Mouse (Mus musculus) midbrain, embryonic 13.5 days (tissue): Measurements from ENCODE around the gene Gm45799. TPM values are rescaled to one million over a fixed set of nuclear protein-coding genes. Genes with fewer than 3 reads are reported as not detected.
A peak's percentile ranks its signal among the peaks of the same experiment; 100 is the strongest.

Source experiments
- ATAC-seq: fragments of 200-750 bp; cut with Nextera tagmentation; 2 replicates; pipeline ENCODE4 v1.8.0; 2017; ENCODE audit warnings: mild to moderate bottlenecking, moderate TSS enrichment, moderate library complexity
- H3K27ac ChIP-seq: fragments of 300-500 bp; sonication (generic); 2 replicates; pipeline ENCODE4 v1.5.1; 2015; ENCODE audit warnings: inconsistent platforms, mild to moderate bottlenecking, moderate library complexity
- H3K27me3 ChIP-seq: fragments of 300-500 bp; sonication (generic); 2 replicates; pipeline ENCODE4 v1.6.1; 2015; ENCODE audit warnings: mild to moderate bottlenecking, inconsistent platforms
- H3K36me3 ChIP-seq: fragments of 300-500 bp; sonication (generic); 2 replicates; pipeline ENCODE4 v1.6.1; 2015; ENCODE audit warnings: mild to moderate bottlenecking, inconsistent platforms
- H3K4me1 ChIP-seq: fragments of 300-500 bp; sonication (generic); replicated peaks from 2 replicates; pipeline ENCODE4 v1.6.1; 2015; ENCODE audit warnings: inconsistent platforms
- H3K4me2 ChIP-seq: fragments of 300-500 bp; sonication (generic); replicated peaks from 2 replicates; pipeline ENCODE4 v1.6.1; 2015; ENCODE audit warnings: moderate library complexity, mild to moderate bottlenecking, inconsistent platforms
- H3K4me3 ChIP-seq: fragments of 300-500 bp; sonication (generic); replicated peaks from 2 replicates; pipeline ENCODE4 v1.5.1; 2015; ENCODE audit warnings: mild to moderate bottlenecking, inconsistent platforms
- H3K9ac ChIP-seq: fragments of 300-500 bp; sonication (generic); replicated peaks from 2 replicates; pipeline ENCODE4 v1.6.1; 2015; ENCODE audit warnings: mild to moderate bottlenecking, inconsistent platforms
- H3K9me3 ChIP-seq: fragments of 300-500 bp; sonication (generic); 2 replicates; pipeline ENCODE4 v1.6.1; 2016; ENCODE audit warnings: mild to moderate bottlenecking, inconsistent platforms
- WGBS: fragments of 180-500 bp; shearing (Covaris S2); methylation state at CpG from one replicate; pipeline ENCODE4 v1.1.7; 2015; 5-methylcytosine and 5-hydroxymethylcytosine counted together
- polyA plus RNA-seq: library from polyadenylated mRNA; unstranded; fragments of >200 nt; fragmentation: Nextera tagmentation; extraction: Ambion mirVana; gene quantifications from 2 replicates; pipeline ENCODE4 v1.2.1, GENCODE M21; 2015

Gene Gm45799
- polyA plus RNA-seq, 1 experiment from 2014 or later = 14.7 TPM

DNA sequence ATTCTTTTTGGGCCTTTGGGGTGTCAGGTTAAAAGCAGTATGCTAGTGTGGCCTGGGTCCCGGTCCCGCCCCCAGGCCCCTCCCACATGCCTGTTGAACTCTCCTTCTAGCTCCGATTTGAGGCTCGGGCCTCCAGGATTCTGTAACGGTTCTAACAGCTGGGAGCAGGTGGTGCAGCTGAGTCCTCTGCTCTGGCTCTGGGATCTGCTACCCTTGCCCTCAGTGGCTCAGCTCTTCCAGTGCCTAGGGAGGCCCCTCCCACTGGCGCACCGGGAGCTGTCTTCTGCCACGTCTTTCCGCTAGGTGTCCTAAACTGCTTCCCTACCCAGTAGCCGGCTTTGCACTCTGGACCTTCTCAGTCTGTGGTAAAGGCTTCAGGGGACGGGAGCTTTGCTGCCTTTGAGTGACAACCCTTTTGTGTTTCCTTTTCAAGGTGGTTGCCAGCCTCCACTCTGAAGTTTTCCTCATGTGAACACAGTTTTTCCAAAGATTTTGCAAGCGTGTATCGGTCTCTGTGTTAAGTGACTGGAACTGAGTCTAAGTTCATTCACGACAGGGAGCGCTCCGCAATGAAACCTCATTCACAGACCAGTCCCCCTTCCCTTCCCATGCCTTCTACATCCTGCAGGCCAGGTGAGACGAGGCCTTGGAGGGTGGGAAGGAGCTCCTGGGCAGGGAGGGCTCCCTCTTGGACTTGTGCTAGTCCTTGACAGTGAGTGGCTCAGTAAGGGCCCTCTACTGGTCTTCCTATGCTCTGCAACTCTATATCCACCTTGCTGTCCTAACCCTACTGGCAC, 10.5 kb downstream of the Gm45799 start, which contains the start of gene Dnhd1:
TSS of gene Dnhd1 (plus strand) at position 189 of the 797 bp plus-strand sequence.
- peak within 1 kb of the TSS; percentile 60 for H3K4me2 ChIP-seq
- H3K9ac ChIP-seq = peak within 1 kb of the TSS; percentile 59
- 3% methylated on average over 17 of the region's 17 CpGs for WGBS
- peak; percentile 94 for ATAC-seq
- H3K36me3 ChIP-seq = peaks cover 3% of the 10 kb centered on the region; the same call in 1 of the 2 replicates
- H3K9me3 ChIP-seq = no peaks in the 10 kb centered on the region
- peaks cover 11% of the 10 kb centered on the region for H3K4me1 ChIP-seq
- no peak within 1 kb of the TSS for H3K27ac ChIP-seq
- no peaks in the 10 kb centered on the region for H3K27me3 ChIP-seq
- peak within 1 kb of the TSS; percentile 32 for H3K4me3 ChIP-seq

DNA sequence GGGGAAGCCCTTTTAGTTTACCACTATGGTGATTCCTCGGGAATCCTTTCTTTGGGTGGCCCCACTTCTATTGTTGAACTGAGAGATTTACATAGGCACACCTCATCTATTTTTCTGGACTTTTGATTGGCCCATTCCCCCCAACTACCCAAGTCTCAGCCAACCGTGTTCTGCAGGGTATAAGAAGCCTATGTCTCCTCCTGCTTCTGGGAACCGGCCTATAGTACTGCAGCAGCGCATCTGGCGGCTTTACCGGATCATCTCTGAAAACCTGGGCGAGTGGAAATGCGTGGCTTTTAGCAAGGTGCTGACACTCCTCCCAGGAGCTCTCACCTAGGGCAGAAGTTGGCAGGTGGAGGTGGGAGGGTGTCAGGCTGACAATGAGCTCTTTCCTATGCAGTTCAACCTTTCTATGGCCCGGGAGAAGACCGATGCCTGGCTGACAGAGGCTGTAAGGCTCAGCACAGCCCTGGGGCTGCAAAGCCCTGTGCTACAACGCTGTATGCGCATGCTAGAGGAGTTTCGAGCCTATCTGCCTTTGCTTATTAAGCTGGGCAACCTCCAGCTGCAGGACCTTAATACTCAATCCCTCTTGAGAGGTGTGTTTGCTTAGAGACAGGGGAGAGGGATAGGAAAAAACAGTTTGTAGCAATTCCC, 45.3 kb downstream of the Gm45799 start:
- H3K4me3 ChIP-seq = 0 out of 2 replicates have a peak overlapping the region, but pooled peaks have one; percentile 7
- 13% methylated on average over 13 of the region's 13 CpGs for WGBS
- no peaks in the 10 kb centered on the region for H3K9me3 ChIP-seq
- H3K27me3 ChIP-seq = no peaks in the 10 kb centered on the region
- H3K9ac ChIP-seq = 0 out of 2 replicates have a peak overlapping the region, but pooled peaks have one; percentile 16
- 0 out of 2 replicates have a peak, but pooled peaks cover 4% of the 10 kb centered on the region for H3K4me1 ChIP-seq
- no peaks in the 10 kb centered on the region for H3K36me3 ChIP-seq
- peak; percentile 79 for ATAC-seq
- peak overlapping the region; percentile 33 for H3K4me2 ChIP-seq
- no peak overlapping the region for H3K27ac ChIP-seq

DNA sequence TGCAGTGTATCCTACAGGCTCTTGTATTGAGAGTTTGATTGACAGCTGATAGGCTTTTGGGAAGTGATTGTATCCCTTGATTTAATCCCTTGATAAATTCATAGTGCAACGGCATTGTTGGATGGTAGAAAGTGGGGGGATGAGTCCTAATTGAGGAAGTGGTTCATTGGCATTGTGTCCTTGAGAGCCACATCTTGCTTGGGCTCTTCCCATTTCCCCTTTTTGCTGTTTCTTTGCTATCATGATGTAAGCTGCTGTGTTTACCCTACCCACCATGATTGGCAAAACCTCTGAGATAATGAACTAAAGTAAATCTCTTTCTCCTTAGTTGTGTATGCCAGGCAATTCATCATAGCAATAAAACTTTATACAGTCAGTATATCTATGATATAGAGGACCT, 50.5 kb downstream of the Gm45799 start:
- Histone ChIP-seq H3K36me3 (no peaks in the 10 kb centered on the region), H3K27ac (no peak overlapping the region), H3K27me3 (no peaks in the 10 kb centered on the region), H3K4me1 (0 out of 2 replicates have a peak, but pooled peaks cover under 1% of the 10 kb centered on the region), H3K9ac (no peak overlapping the region), H3K4me3 (no peak overlapping the region), H3K9me3 (no peaks in the 10 kb centered on the region), H3K4me2 (no peak overlapping the region)
- 76% methylated on average over 1 of the region's 1 CpGs for WGBS
- no peak for ATAC-seq

DNA sequence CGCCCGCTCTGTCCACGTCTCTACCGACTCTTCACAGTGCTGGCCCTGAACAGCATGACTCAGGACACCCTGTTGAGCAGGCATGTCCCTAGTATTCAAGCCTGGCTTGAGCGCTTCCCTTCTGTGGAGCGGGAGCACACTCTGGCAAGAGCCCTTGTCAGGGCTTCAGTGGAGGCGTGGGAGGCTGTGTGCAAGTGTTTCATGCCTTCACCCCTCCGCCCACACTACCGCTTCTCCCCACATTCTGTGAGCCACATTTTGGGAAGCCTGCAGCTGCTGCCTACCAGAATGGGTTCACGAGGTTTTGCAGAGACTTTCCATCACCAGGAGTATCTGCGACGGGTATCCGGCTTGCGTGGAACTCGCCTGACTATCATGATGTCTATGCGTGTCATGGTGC, 62.8 kb downstream of the Gm45799 start:
- Histone ChIP-seq H3K27ac (no peak overlapping the region), H3K36me3 (no peaks in the 10 kb centered on the region), H3K9me3 (no peaks in the 10 kb centered on the region), H3K4me3 (no peak overlapping the region), H3K9ac (no peak overlapping the region), H3K4me2 (no peak overlapping the region), H3K27me3 (no peaks in the 10 kb centered on the region), H3K4me1 (no peaks in the 10 kb centered on the region)
- WGBS = 84% methylated on average over 16 of the region's 16 CpGs
- no peak for ATAC-seq

DNA sequence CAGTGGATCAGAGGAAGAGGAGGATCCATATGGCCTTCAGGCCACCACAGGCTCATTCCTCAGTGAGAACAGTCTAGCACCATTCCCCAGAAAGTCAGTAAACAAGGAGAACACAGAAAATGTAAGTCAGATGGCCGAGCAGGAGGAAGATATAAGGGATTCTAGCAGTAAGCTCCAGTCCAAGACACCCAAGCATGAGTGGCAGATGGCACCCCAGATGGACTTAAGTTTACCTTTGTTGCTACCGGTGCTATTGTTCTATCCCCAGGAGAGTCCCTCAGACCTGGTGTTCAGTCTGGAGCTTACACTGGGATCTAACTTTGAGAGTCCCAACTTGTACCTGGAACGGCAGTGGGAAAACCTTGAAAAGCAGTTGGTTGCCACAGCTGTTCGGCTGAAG, 63.5 kb downstream of the Gm45799 start:
- no peak for ATAC-seq
- no peaks in the 10 kb centered on the region for H3K4me1 ChIP-seq
- no peak overlapping the region for H3K4me2 ChIP-seq
- H3K27me3 ChIP-seq = no peaks in the 10 kb centered on the region
- no peaks in the 10 kb centered on the region for H3K9me3 ChIP-seq
- no peak overlapping the region for H3K9ac ChIP-seq
- 90% methylated on average over 4 of the region's 4 CpGs for WGBS
- no peaks in the 10 kb centered on the region for H3K36me3 ChIP-seq
- H3K4me3 ChIP-seq = no peak overlapping the region
- no peak overlapping the region for H3K27ac ChIP-seq

DNA sequence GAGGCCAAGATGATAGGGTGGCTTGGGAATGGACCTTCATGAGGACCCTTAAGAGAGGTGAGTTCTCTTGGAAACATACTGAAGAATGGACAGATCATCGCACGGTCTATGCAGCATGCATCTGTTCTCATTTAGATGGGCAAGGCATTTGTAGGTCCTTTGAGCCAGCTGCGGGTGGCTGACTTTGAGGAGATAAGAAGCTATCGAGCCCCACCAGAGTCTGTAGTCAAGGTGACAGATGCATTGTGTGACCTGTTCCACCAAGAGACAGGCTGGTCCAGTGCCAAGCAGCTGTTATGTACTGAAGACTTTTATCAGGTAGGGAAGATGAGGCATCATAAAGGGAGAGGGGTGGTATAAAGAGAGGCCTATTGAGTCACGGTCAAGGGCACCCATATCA, 68.4 kb downstream of the Gm45799 start:
- Histone ChIP-seq H3K4me3 (no peak overlapping the region), H3K27ac (no peak overlapping the region), H3K4me1 (no peaks in the 10 kb centered on the region), H3K4me2 (no peak overlapping the region), H3K27me3 (no peaks in the 10 kb centered on the region), H3K9ac (no peak overlapping the region), H3K36me3 (no peaks in the 10 kb centered on the region), H3K9me3 (no peaks in the 10 kb centered on the region)
- WGBS = 96% methylated on average over 5 of the region's 5 CpGs
- ATAC-seq = no peak

DNA sequence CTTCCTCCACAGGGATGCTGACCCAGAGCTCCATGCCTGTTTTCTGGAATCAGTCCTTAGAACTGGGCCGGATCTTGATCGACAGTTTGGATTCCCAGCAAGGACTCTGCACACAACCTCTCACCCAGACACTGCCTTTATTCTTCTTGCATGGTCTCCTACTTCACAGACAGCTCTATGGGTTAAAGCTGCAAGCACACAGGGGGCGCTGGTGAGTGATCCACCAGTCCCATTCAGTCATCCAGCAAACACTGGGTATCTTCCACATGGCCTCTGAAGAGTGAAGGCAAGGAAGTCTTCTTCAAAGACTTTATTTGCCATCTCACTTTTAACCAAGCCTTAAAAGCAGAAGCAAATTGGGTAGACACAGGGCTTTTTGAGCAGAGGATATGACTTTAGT, 75.0 kb downstream of the Gm45799 start:
- no peaks in the 10 kb centered on the region for H3K27me3 ChIP-seq
- no peaks in the 10 kb centered on the region for H3K36me3 ChIP-seq
- H3K4me2 ChIP-seq = no peak overlapping the region
- no peak overlapping the region for H3K27ac ChIP-seq
- H3K9me3 ChIP-seq = no peaks in the 10 kb centered on the region
- ATAC-seq = no peak
- H3K4me1 ChIP-seq = no peaks in the 10 kb centered on the region
- no peak overlapping the region for H3K4me3 ChIP-seq
- 59% methylated on average over 3 of the region's 3 CpGs for WGBS
- H3K9ac ChIP-seq = no peak overlapping the region

DNA sequence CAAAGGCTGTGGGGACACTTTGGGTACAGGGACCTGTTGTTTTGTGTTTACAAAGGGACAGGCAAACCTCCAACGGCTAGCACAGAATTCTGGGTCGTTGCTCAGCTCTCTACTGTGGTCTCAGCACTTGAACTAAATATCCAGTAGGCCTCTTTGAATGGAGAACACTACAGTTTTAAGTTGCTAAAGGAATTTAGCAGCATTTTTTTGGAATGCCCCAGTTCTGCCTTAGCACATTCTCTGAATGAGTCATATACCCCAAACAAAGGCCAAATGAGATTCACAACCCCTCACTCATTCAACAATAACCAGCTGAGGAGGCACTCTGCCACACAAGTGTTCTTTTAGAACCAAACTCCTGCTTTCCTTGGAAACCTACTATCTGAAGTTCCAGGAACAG, 81.6 kb downstream of the Gm45799 start:
- Histone ChIP-seq H3K9me3 (no peaks in the 10 kb centered on the region), H3K4me2 (no peak overlapping the region), H3K4me1 (peaks cover 3% of the 10 kb centered on the region), H3K4me3 (no peak overlapping the region), H3K27ac (no peak overlapping the region), H3K27me3 (no peaks in the 10 kb centered on the region), H3K9ac (no peak overlapping the region), H3K36me3 (no peaks in the 10 kb centered on the region)
- 81% methylated on average over 2 of the region's 2 CpGs for WGBS
- no peak for ATAC-seq

DNA sequence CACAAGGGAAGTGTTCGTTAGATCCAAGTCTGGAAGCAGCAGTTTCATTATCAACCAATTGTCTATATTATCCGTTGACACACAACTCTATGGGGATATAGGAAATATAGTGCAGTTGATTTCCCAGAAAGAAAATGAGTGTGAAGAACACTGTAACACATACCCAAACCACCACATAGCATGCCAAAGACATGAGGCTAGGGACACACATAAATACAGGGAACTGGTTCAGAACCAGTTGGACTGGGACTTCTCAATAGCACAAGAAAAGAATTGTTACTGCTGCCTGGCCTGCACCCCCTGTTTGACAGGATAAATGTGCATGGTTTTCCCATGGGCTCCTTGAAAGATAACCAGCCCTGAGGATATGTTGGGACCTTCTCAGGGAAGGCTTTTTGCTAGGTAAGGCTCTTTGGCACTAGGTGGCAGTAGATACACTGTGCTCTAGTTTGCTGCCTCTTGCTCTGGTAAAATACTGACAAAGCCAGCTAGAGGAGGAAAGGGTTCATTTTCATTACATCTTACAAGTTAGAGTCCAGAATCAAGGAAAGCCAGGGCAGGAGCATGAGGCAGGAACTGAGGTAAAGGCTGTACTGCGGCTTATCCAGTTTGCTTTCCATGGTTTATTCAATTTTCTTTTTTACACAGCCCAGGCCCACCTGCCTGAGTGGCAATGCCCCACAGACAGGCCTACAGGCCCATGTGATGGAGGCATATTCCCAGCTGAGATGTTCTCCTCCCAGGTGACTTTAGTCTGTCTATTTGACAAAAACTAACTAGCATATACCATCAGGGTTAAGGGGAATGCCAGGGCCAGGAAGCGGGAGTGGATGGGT, 86.0 kb downstream of the Gm45799 start:
- no peak overlapping the region for H3K4me2 ChIP-seq
- WGBS = 84% methylated on average over 4 of the region's 4 CpGs
- H3K4me1 ChIP-seq = peaks cover 17% of the 10 kb centered on the region
- 0 out of 2 replicates have a peak overlapping the region, but pooled peaks have one; percentile 40 for H3K9ac ChIP-seq
- peak; percentile 87 for ATAC-seq
- no peak overlapping the region for H3K27ac ChIP-seq
- H3K4me3 ChIP-seq = no peak overlapping the region
- H3K9me3 ChIP-seq = no peaks in the 10 kb centered on the region
- no peaks in the 10 kb centered on the region for H3K27me3 ChIP-seq
- H3K36me3 ChIP-seq = peaks cover 15% of the 10 kb centered on the region

DNA sequence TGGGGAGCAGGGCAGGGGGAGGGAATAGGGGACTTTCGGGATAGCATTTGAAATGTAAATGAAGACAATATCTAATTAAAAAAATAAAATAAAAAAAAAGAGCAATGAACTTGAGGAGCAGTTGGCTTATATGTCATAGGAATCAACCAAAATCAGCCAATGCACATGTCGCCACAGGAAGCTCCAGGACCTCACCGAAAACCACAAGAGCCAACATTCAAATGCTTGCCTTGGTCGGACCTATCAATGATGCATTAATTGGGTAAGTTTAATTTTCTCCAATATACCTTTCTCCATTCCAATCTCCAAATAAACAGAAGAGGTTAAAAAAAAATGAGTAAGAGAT, 86.6 kb downstream of the Gm45799 start:
- peaks cover 21% of the 10 kb centered on the region for H3K36me3 ChIP-seq
- no peak overlapping the region for H3K4me3 ChIP-seq
- no peaks in the 10 kb centered on the region for H3K27me3 ChIP-seq
- no peak for ATAC-seq
- no peak overlapping the region for H3K4me2 ChIP-seq
- H3K4me1 ChIP-seq = peaks cover 17% of the 10 kb centered on the region
- H3K27ac ChIP-seq = no peak overlapping the region
- H3K9me3 ChIP-seq = no peaks in the 10 kb centered on the region
- 0 out of 2 replicates have a peak overlapping the region, but pooled peaks have one; percentile 40 for H3K9ac ChIP-seq
- WGBS = 90% methylated on average over 4 of the region's 4 CpGs

DNA sequence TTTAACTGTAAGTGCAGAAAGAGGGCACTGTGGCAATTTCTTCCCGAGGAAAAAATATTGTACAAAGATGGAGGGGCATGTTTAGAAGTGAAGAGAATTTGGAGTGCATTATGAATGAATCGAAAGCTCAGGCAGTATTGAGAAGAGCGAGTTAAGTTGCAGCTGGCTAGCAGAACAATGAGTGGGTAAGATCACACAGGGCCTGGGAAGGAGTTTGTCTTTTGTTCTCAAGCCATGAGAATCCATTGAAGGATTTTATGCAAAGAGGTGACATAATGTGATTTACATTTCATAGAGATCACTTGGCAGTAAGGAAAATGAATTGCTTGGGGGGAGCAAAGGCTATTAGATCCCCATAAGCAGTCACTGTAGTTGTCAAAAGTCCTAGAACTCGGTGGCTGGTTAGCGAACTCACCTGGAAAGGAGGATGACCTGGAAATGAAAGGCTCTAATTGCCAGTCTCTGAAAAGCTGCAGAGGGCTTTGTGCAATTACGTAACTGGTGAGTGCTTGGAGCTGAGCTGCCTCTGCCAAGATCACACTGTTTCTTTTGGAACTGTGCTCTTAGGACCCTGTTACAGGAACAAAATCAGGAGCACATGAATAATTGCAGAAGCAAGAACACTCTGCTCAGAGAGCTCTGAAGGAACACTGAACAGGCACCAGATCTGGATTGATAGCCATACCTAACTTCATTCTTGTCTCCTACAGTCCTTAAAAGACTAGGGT, 88.5 kb downstream of the Gm45799 start:
- no peaks in the 10 kb centered on the region for H3K27me3 ChIP-seq
- H3K4me2 ChIP-seq = no peak overlapping the region
- H3K9me3 ChIP-seq = no peaks in the 10 kb centered on the region
- no peak overlapping the region for H3K4me3 ChIP-seq
- H3K36me3 ChIP-seq = peaks cover 40% of the 10 kb centered on the region
- H3K9ac ChIP-seq = peak overlapping the region; percentile 37; the same call in 1 of the 2 replicates
- peaks cover 17% of the 10 kb centered on the region for H3K4me1 ChIP-seq
- peak overlapping the region; percentile 45 for H3K27ac ChIP-seq
- 31% methylated on average over 6 of the region's 6 CpGs for WGBS
- peak; percentile 57; the same call in 1 of the 2 replicates for ATAC-seq
